Comparison of ENCODE assay signal across 8 mouse cellular contexts in genomic region chr19:6924461-6925306, GRCm38 (mm10). TPM values are rescaled to one million over a fixed set of nuclear protein-coding genes. Genes with fewer than 3 reads are reported as not detected.
DNase-seq lines count a peak whose midpoint lies in the region; ATAC-seq and TF ChIP-seq lines count a peak whose summit lies in the region.

No protein-coding gene starts in this region.

- ATAC-seq in forebrain, postnatal 0 days: no peak
- ATAC-seq in hindbrain, embryonic 12.5 days (ENCODE audit: low FRiP score): no peak
- ATAC-seq in lung, postnatal 0 days: no peak

- peaks cover 77% of the 10 kb centered on the region for H3K4me1 ChIP-seq in E14TG2a.4 (replicated peaks; ENCODE audit: low read depth, low read length)
- peaks cover 10% of the 10 kb centered on the region for H3K4me1 ChIP-seq in forebrain, postnatal 0 days (ENCODE audit: insufficient read depth)
- H3K4me1 ChIP-seq in hindbrain, embryonic 12.5 days: peaks cover 38% of the 10 kb centered on the region
- H3K4me1 ChIP-seq in lung, postnatal 0 days (ENCODE audit: insufficient read depth, low read depth, low read length): peaks cover 24% of the 10 kb centered on the region

- H3K4me2 ChIP-seq in forebrain, postnatal 0 days (ENCODE audit: low read depth): no peak overlapping the region
- 0 out of 2 replicates have a peak overlapping the region, but pooled peaks have one; percentile 13 for H3K4me2 ChIP-seq in hindbrain, embryonic 12.5 days (replicated peaks)
- peak overlapping the region; percentile 22 for H3K4me2 ChIP-seq in lung, postnatal 0 days (replicated peaks; ENCODE audit: low read depth, low read length)

- TF ChIP-seq CTCF in E14TG2a.4 (conservative IDR thresholded peaks at IDR 0.05; ENCODE audit: low read length): peak; percentile 68
- peak; percentile 72 for TF ChIP-seq CTCF in forebrain, postnatal 0 days (IDR thresholded peaks at IDR 0.05; ENCODE audit: low read depth)
- TF ChIP-seq CTCF in lung, postnatal 0 days (IDR thresholded peaks at IDR 0.05): peak; percentile 85

- H3K9ac ChIP-seq in forebrain, postnatal 0 days: no peak overlapping the region
- no peak overlapping the region for H3K9ac ChIP-seq in hindbrain, embryonic 12.5 days
- no peak overlapping the region for H3K9ac ChIP-seq in lung, postnatal 0 days (replicated peaks; ENCODE audit: low read depth)

- H3K4me3 ChIP-seq in E14TG2a.4 (replicated peaks; ENCODE audit: low read length): peak overlapping the region; percentile 67
- H3K4me3 ChIP-seq in forebrain, postnatal 0 days (ENCODE audit: low read depth, low read length): 0 out of 2 replicates have a peak overlapping the region, but pooled peaks have one; percentile 0
- H3K4me3 ChIP-seq in hindbrain, embryonic 12.5 days: no peak overlapping the region
- H3K4me3 ChIP-seq in lung, postnatal 0 days (ENCODE audit: low read depth, low read length): peak overlapping the region; percentile 10; the same call in 1 of the 2 replicates

- 4% methylated on average over 39 of the region's 39 CpGs for WGBS in forebrain, postnatal 0 days
- WGBS in hindbrain, embryonic 12.5 days: 4% methylated on average over 39 of the region's 39 CpGs
- 6% methylated on average over 39 of the region's 39 CpGs for WGBS in lung, postnatal 0 days

- no peaks in the 10 kb centered on the region for H3K9me3 ChIP-seq in E14TG2a.4 (ENCODE audit: low read length)
- no peaks in the 10 kb centered on the region for H3K9me3 ChIP-seq in forebrain, postnatal 0 days (ENCODE audit: low read length)
- H3K9me3 ChIP-seq in hindbrain, embryonic 12.5 days (replicated peaks): no peaks in the 10 kb centered on the region
- no peaks in the 10 kb centered on the region for H3K9me3 ChIP-seq in lung, postnatal 0 days (ENCODE audit: low read length)

- H3K27me3 ChIP-seq in E14TG2a.4 (ENCODE audit: insufficient read depth, low read length): peaks cover 60% of the 10 kb centered on the region
- peaks cover 51% of the 10 kb centered on the region for H3K27me3 ChIP-seq in forebrain, postnatal 0 days (ENCODE audit: insufficient read depth, low read length)
- peaks cover 71% of the 10 kb centered on the region for H3K27me3 ChIP-seq in hindbrain, embryonic 12.5 days
- peaks cover 32% of the 10 kb centered on the region for H3K27me3 ChIP-seq in lung, postnatal 0 days (replicated peaks; ENCODE audit: insufficient read depth, low read length)

- no peak overlapping the region for H3K27ac ChIP-seq in forebrain, postnatal 0 days (ENCODE audit: low read depth, low read length)
- H3K27ac ChIP-seq in hindbrain, embryonic 12.5 days: no peak overlapping the region
- no peak overlapping the region for H3K27ac ChIP-seq in lung, postnatal 0 days (ENCODE audit: low read length)

- peak; percentile 69 for DNase-seq in c-Kit-positive CD71-negative TER-119-negative erythroid progenitor cells, embryonic 14.5 days (ENCODE audit: low read depth)
- DNase-seq in forebrain, postnatal 0 days: peak; percentile 81
- DNase-seq in layer of hippocampus, postnatal 14 days (ENCODE audit: low spot score in 2 of 2): peak; percentile 83 to 87
- DNase-seq in lung, postnatal 0 days (ENCODE audit: low spot score): peak; percentile 89
- peak; percentile 86 for DNase-seq in right cerebral cortex, adult 18-20 months
- peak; percentile 72 for DNase-seq in urinary bladder, adult 2 months (ENCODE audit: low spot score)

- TF ChIP-seq EP300 in lung, postnatal 0 days (IDR thresholded peaks at IDR 0.05): no peak

- H3K36me3 ChIP-seq in E14TG2a.4 (ENCODE audit: insufficient read depth, low read length): peaks cover 5% of the 10 kb centered on the region
- H3K36me3 ChIP-seq in forebrain, postnatal 0 days (ENCODE audit: insufficient read depth): no peaks in the 10 kb centered on the region
- H3K36me3 ChIP-seq in hindbrain, embryonic 12.5 days: no peaks in the 10 kb centered on the region
- no peaks in the 10 kb centered on the region for H3K36me3 ChIP-seq in lung, postnatal 0 days (ENCODE audit: insufficient read depth, low read length)

RNA-seq across cellular contexts. Expression of gene Catsperz, which starts 0.5 kb away (rescaled TPM):
- 0.71 and 1.6 TPM in 2 replicates for total RNA-seq in forebrain, postnatal 0 days (2014; rRNA removed)
- polyA plus RNA-seq in forebrain, postnatal 0 days (2015; fragmentation: Nextera tagmentation; extraction: Ambion mirVana): 1.2 and 2.4 TPM in 2 replicates
- 0.98 TPM in 1 of 2 replicates, not detected in the other for polyA plus RNA-seq in hindbrain, embryonic 12.5 days (2016; fragmentation: Nextera tagmentation; extraction: Ambion mirVana)
- 10 to 100 TPM; 13.3 to 14.4 TPM for total RNA-seq in layer of hippocampus, postnatal 14 days (2021)
- 1.7 and 2.4 TPM in 2 replicates for polyA plus RNA-seq in lung, postnatal 0 days (2015; fragmentation: Nextera tagmentation; extraction: Ambion mirVana)
- polyA plus RNA-seq in urinary bladder, adult 2 months (2012; rRNA removed): 3.6 and 4.1 TPM in 2 replicates

RNA-seq across cellular contexts. Expression of gene Esrra, which starts 3.1 kb away (rescaled TPM):
- 42.6 and 43.0 TPM in 2 replicates for total RNA-seq in forebrain, postnatal 0 days (2014; rRNA removed)
- 6.4 and 8.4 TPM in 2 replicates for polyA plus RNA-seq in forebrain, postnatal 0 days (2015; fragmentation: Nextera tagmentation; extraction: Ambion mirVana)
- 16.0 and 16.6 TPM in 2 replicates for polyA plus RNA-seq in hindbrain, embryonic 12.5 days (2016; fragmentation: Nextera tagmentation; extraction: Ambion mirVana)
- 10 to 100 TPM; 52.6 to 59.2 TPM for total RNA-seq in layer of hippocampus, postnatal 14 days (2021)
- 9.8 and 12.8 TPM in 2 replicates for polyA plus RNA-seq in lung, postnatal 0 days (2015; fragmentation: Nextera tagmentation; extraction: Ambion mirVana)
- 55.8 and 59.1 TPM in 2 replicates for polyA plus RNA-seq in urinary bladder, adult 2 months (2012; rRNA removed)

RNA-seq across cellular contexts. Expression of gene Kcnk4, which starts 9.6 kb away (rescaled TPM):
- total RNA-seq in forebrain, postnatal 0 days (2014; rRNA removed): 8.8 and 12.7 TPM in 2 replicates
- 8.6 and 8.7 TPM in 2 replicates for polyA plus RNA-seq in forebrain, postnatal 0 days (2015; fragmentation: Nextera tagmentation; extraction: Ambion mirVana)
- polyA plus RNA-seq in hindbrain, embryonic 12.5 days (2016; fragmentation: Nextera tagmentation; extraction: Ambion mirVana): 0.14 and 0.19 TPM in 2 replicates
- 10 to 100 TPM; 26.2 to 26.9 TPM for total RNA-seq in layer of hippocampus, postnatal 14 days (2021)
- polyA plus RNA-seq in lung, postnatal 0 days (2015; fragmentation: Nextera tagmentation; extraction: Ambion mirVana): 0.12 and 0.30 TPM in 2 replicates
- 1.6 and 1.8 TPM in 2 replicates for polyA plus RNA-seq in urinary bladder, adult 2 months (2012; rRNA removed)

RNA-seq across cellular contexts. Expression of gene Prdx5, which starts 14.8 kb away (rescaled TPM):
- total RNA-seq in forebrain, postnatal 0 days (2014; rRNA removed): 182 and 199 TPM in 2 replicates
- 424 and 467 TPM in 2 replicates for polyA plus RNA-seq in forebrain, postnatal 0 days (2015; fragmentation: Nextera tagmentation; extraction: Ambion mirVana)
- polyA plus RNA-seq in hindbrain, embryonic 12.5 days (2016; fragmentation: Nextera tagmentation; extraction: Ambion mirVana): 194 and 200 TPM in 2 replicates
- 100 to 1,000 TPM; 377 to 396 TPM for total RNA-seq in layer of hippocampus, postnatal 14 days (2021)
- 437 and 450 TPM in 2 replicates for polyA plus RNA-seq in lung, postnatal 0 days (2015; fragmentation: Nextera tagmentation; extraction: Ambion mirVana)
- polyA plus RNA-seq in urinary bladder, adult 2 months (2012; rRNA removed): 308 and 425 TPM in 2 replicates

RNA-seq across cellular contexts. Expression of gene Trmt112, which starts 15.2 kb away (rescaled TPM):
- total RNA-seq in forebrain, postnatal 0 days (2014; rRNA removed): 52.3 and 69.6 TPM in 2 replicates
- polyA plus RNA-seq in forebrain, postnatal 0 days (2015; fragmentation: Nextera tagmentation; extraction: Ambion mirVana): 102 and 103 TPM in 2 replicates
- 108 and 128 TPM in 2 replicates for polyA plus RNA-seq in hindbrain, embryonic 12.5 days (2016; fragmentation: Nextera tagmentation; extraction: Ambion mirVana)
- total RNA-seq in layer of hippocampus, postnatal 14 days (2021): 10 to 100 TPM; 39.7 to 42.4 TPM
- polyA plus RNA-seq in lung, postnatal 0 days (2015; fragmentation: Nextera tagmentation; extraction: Ambion mirVana): 89.0 and 93.3 TPM in 2 replicates
- polyA plus RNA-seq in urinary bladder, adult 2 months (2012; rRNA removed): 114 and 126 TPM in 2 replicates
